Mouse (Mus musculus): ENCODE results near the gene Csk. TPM values are rescaled to one million over a fixed set of nuclear protein-coding genes. Genes with fewer than 3 reads are reported as not detected.
A peak's percentile ranks its signal among the peaks of the same experiment; 100 is the strongest.

Csk gene
- polyA plus RNA-seq, 1 experiment from 2014 or later: 32.3 TPM

GRCm38 (mm10) chr9:57652351-57652750 lies 1.1 kb downstream of the Csk start:
- ATAC-seq (ENCODE audit: low FRiP score): no peak
- H3K27ac ChIP-seq (ENCODE audit: low read depth, low read length): no peak overlapping the region
- 56% methylated on average over 9 of the region's 9 CpGs for WGBS
- H3K9ac ChIP-seq (ENCODE audit: low read length): no peak overlapping the region
- no peak overlapping the region for H3K4me3 ChIP-seq (ENCODE audit: low read depth, low read length)
- no peaks in the 10 kb centered on the region for H3K9me3 ChIP-seq (ENCODE audit: control insufficient read depth, low read length)
- no peaks in the 10 kb centered on the region for H3K36me3 ChIP-seq (ENCODE audit: control insufficient read depth, insufficient read depth, low read length)
- peaks cover 21% of the 10 kb centered on the region for H3K4me1 ChIP-seq (ENCODE audit: control insufficient read depth, insufficient read depth, low read length)
- H3K4me2 ChIP-seq: no peak overlapping the region
- H3K27me3 ChIP-seq (ENCODE audit: control insufficient read depth, insufficient read depth, low read length): no peaks in the 10 kb centered on the region
- DNase-seq (ENCODE audit: low spot score, missing footprints): peak; percentile 69

- DNase-seq (ENCODE audit: low spot score, missing footprints) (peak; percentile 85), ATAC-seq (ENCODE audit: low FRiP score) (no peak)
- Histone ChIP-seq H3K9me3 (ENCODE audit: control insufficient read depth, low read length) (no peaks in the 10 kb centered on the region), H3K4me3 (ENCODE audit: low read depth, low read length) (no peak overlapping the region), H3K9ac (ENCODE audit: low read length) (peak overlapping the region; percentile 17), H3K27me3 (ENCODE audit: control insufficient read depth, insufficient read depth, low read length) (no peaks in the 10 kb centered on the region), H3K27ac (ENCODE audit: low read depth, low read length) (no peak overlapping the region; the same call in 1 of the 2 replicates), H3K4me2 (no peak overlapping the region), H3K4me1 (ENCODE audit: control insufficient read depth, insufficient read depth, low read length) (peaks cover 21% of the 10 kb centered on the region), H3K36me3 (ENCODE audit: control insufficient read depth, insufficient read depth, low read length) (no peaks in the 10 kb centered on the region)
- 40% methylated on average over 6 of the region's 6 CpGs for WGBS
These were observed 2.6 kb downstream of the Csk start for GRCm38 (mm10) chr9:57650786-57651311.

GRCm38 (mm10) chr9:57650130-57650785 lies 3.2 kb downstream of the Csk start:
- 91% methylated on average over 6 of the region's 6 CpGs for WGBS
- peaks cover 23% of the 10 kb centered on the region for H3K4me1 ChIP-seq (ENCODE audit: control insufficient read depth, insufficient read depth, low read length)
- no peak overlapping the region for H3K4me3 ChIP-seq (ENCODE audit: low read depth, low read length)
- H3K36me3 ChIP-seq (ENCODE audit: control insufficient read depth, insufficient read depth, low read length): no peaks in the 10 kb centered on the region
- no peak overlapping the region for H3K9ac ChIP-seq (ENCODE audit: low read length)
- peak; percentile 75 for DNase-seq (ENCODE audit: low spot score, missing footprints)
- no peaks in the 10 kb centered on the region for H3K9me3 ChIP-seq (ENCODE audit: control insufficient read depth, low read length)
- no peak overlapping the region; the same call in 1 of the 2 replicates for H3K27ac ChIP-seq (ENCODE audit: low read depth, low read length)
- H3K27me3 ChIP-seq (ENCODE audit: control insufficient read depth, insufficient read depth, low read length): no peaks in the 10 kb centered on the region
- H3K4me2 ChIP-seq: no peak overlapping the region
- ATAC-seq (ENCODE audit: low FRiP score): no peak

GRCm38 (mm10) chr9:57647286-57648108 lies 5.9 kb downstream of the Csk start:
- Histone ChIP-seq H3K27ac (ENCODE audit: low read depth, low read length) (no peak overlapping the region), H3K9ac (ENCODE audit: low read length) (no peak overlapping the region), H3K4me3 (ENCODE audit: low read depth, low read length) (no peak overlapping the region), H3K36me3 (ENCODE audit: control insufficient read depth, insufficient read depth, low read length) (no peaks in the 10 kb centered on the region), H3K27me3 (ENCODE audit: control insufficient read depth, insufficient read depth, low read length) (no peaks in the 10 kb centered on the region), H3K4me1 (ENCODE audit: control insufficient read depth, insufficient read depth, low read length) (peaks cover 32% of the 10 kb centered on the region), H3K4me2 (no peak overlapping the region), H3K9me3 (ENCODE audit: control insufficient read depth, low read length) (no peaks in the 10 kb centered on the region)
- DNase-seq (ENCODE audit: low spot score, missing footprints) (peak; percentile 77), ATAC-seq (ENCODE audit: low FRiP score) (no peak)
- WGBS: 68% methylated on average over 4 of the region's 4 CpGs

- 82% methylated on average over 12 of the region's 12 CpGs for WGBS
- Histone ChIP-seq H3K27ac (ENCODE audit: low read depth, low read length) (no peak overlapping the region), H3K27me3 (ENCODE audit: control insufficient read depth, insufficient read depth, low read length) (no peaks in the 10 kb centered on the region)
These were observed 6.8 kb downstream of the Csk start for GRCm38 (mm10) chr9:57646551-57647103.

GRCm38 (mm10) chr9:57644944-57645893 lies 8.2 kb downstream of the Csk start:
- Histone ChIP-seq H3K27me3 (ENCODE audit: control insufficient read depth, insufficient read depth, low read length) (no peaks in the 10 kb centered on the region), H3K27ac (ENCODE audit: low read depth, low read length) (peak overlapping the region; percentile 95), H3K4me1 (ENCODE audit: control insufficient read depth, insufficient read depth, low read length) (peaks cover 30% of the 10 kb centered on the region), H3K4me3 (ENCODE audit: low read depth, low read length) (peak overlapping the region; percentile 96), H3K36me3 (ENCODE audit: control insufficient read depth, insufficient read depth, low read length) (no peaks in the 10 kb centered on the region), H3K9me3 (ENCODE audit: control insufficient read depth, low read length) (no peaks in the 10 kb centered on the region), H3K4me2 (peak overlapping the region; percentile 56), H3K9ac (ENCODE audit: low read length) (peak overlapping the region; percentile 99)
- ATAC-seq (ENCODE audit: low FRiP score) (peak; percentile 91), DNase-seq (ENCODE audit: low spot score, missing footprints) (peak; percentile 99)
- 0% methylated on average over 63 of the region's 85 CpGs for WGBS

More at GRCm38 (mm10) chr9:57646551-57647103, 6.8 kb downstream of the Csk start:
- Histone ChIP-seq H3K4me1 (ENCODE audit: control insufficient read depth, insufficient read depth, low read length) (peaks cover 29% of the 10 kb centered on the region), H3K4me2 (no peak overlapping the region), H3K4me3 (ENCODE audit: low read depth, low read length) (no peak overlapping the region), H3K9me3 (ENCODE audit: control insufficient read depth, low read length) (no peaks in the 10 kb centered on the region), H3K36me3 (ENCODE audit: control insufficient read depth, insufficient read depth, low read length) (no peaks in the 10 kb centered on the region), H3K9ac (ENCODE audit: low read length) (no peak overlapping the region)
- DNase-seq (ENCODE audit: low spot score, missing footprints) (peak; percentile 68), ATAC-seq (ENCODE audit: low FRiP score) (no peak)

- Histone ChIP-seq H3K27ac (ENCODE audit: low read depth, low read length) (0 out of 2 replicates have a peak overlapping the region, but pooled peaks have one; percentile 95), H3K36me3 (ENCODE audit: control insufficient read depth, insufficient read depth, low read length) (no peaks in the 10 kb centered on the region), H3K27me3 (ENCODE audit: control insufficient read depth, insufficient read depth, low read length) (no peaks in the 10 kb centered on the region), H3K9me3 (ENCODE audit: control insufficient read depth, low read length) (no peaks in the 10 kb centered on the region), H3K9ac (ENCODE audit: low read length) (peak overlapping the region; percentile 99), H3K4me1 (ENCODE audit: control insufficient read depth, insufficient read depth, low read length) (peaks cover 36% of the 10 kb centered on the region), H3K4me3 (ENCODE audit: low read depth, low read length) (peak overlapping the region; percentile 96), H3K4me2 (peak overlapping the region; percentile 56)
- ATAC-seq (ENCODE audit: low FRiP score) (peak; percentile 26), DNase-seq (ENCODE audit: low spot score, missing footprints) (peak; percentile 92)
- under 1% methylated on average over 18 of the region's 18 CpGs for WGBS
These were observed 8.9 kb downstream of the Csk start for GRCm38 (mm10) chr9:57644442-57644943.

GRCm38 (mm10) chr9:57643856-57644180 lies 9.6 kb downstream of the Csk start:
- Histone ChIP-seq H3K4me1 (ENCODE audit: control insufficient read depth, insufficient read depth, low read length) (peaks cover 43% of the 10 kb centered on the region), H3K4me2 (peak overlapping the region; percentile 56), H3K4me3 (ENCODE audit: low read depth, low read length) (peak overlapping the region; percentile 96), H3K9me3 (ENCODE audit: control insufficient read depth, low read length) (no peaks in the 10 kb centered on the region), H3K36me3 (ENCODE audit: control insufficient read depth, insufficient read depth, low read length) (no peaks in the 10 kb centered on the region), H3K9ac (ENCODE audit: low read length) (peak overlapping the region; percentile 99), H3K27ac (ENCODE audit: low read depth, low read length) (no peak overlapping the region), H3K27me3 (ENCODE audit: control insufficient read depth, insufficient read depth, low read length) (no peaks in the 10 kb centered on the region)
- DNase-seq (ENCODE audit: low spot score, missing footprints): peak; percentile 85
- 66% methylated on average over 7 of the region's 7 CpGs for WGBS
- no peak for ATAC-seq (ENCODE audit: low FRiP score)
